ENCODE assay signal across 8 mouse cellular contexts in the genomic region with DNA sequence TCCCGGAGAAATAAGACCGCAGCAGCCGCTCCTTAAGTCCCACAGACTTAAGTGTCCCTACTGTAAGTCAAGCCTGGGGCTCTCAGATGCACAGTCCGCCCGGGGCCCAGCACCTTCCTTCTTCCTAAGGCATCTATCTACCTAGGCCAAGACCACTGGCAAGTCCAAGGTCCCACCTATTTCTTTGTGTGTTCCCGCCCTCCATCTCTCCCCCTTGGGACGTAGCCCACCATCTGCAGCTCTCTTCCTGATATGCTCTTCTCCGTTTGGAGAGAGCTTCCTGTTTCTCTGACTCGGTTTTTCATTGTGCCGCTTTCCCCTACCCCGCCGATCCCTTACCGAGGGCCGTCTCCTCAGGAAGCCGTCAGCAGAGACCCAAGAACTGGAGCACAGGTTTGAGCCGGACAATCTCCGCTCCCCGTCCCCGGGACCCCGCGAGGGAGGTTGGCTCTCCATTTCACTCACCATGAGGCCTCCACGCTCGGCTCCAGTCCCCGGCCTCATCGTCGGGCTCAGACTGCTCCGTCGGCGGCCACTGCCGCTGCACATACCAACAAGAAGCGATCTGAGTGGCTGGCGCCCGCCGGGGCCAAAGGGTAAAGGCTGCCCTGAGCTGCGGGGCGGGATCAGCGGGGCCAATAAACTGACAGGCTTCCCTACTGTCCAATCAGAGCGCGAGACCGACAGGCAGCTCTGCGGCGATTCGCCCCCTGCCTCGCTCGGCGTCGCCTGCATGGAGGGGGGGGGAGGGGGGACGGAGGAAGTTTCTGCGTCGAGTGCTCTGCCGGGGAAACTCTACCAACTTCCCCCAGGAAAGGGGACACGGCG. TPM values are rescaled to one million over a fixed set of nuclear protein-coding genes. Genes with fewer than 3 reads are reported as not detected.
DNase-seq lines count a peak whose midpoint lies in the region; ATAC-seq lines count a peak whose summit lies in the region.

Prpf40a (minus strand) TSS at position 601 of the 828 bp plus-strand sequence.

- ATAC-seq in hindbrain, embryonic 11.5 days (ENCODE audit: low FRiP score) = peak; percentile 96

- H3K4me3 ChIP-seq in hindbrain, embryonic 11.5 days (ENCODE audit: low read depth, low read length) = peak within 1 kb of the TSS; percentile 53

- H3K27me3 ChIP-seq in hindbrain, embryonic 11.5 days (ENCODE audit: control insufficient read depth, insufficient read depth, low read length) = no peaks in the 10 kb centered on the region

- peak within 1 kb of the TSS; percentile 95 for H3K27ac ChIP-seq in hindbrain, embryonic 11.5 days (ENCODE audit: low read depth, low read length)

- peak; percentile 99 for DNase-seq in Muller cell, postnatal 12 days (ENCODE audit: inconsistent ontology term)
- peak; percentile 99 for DNase-seq in cerebellum, adult 9-11 months
- peak; percentile 98 to 100 for DNase-seq in frontal cortex, adult 2 months (ENCODE audit: extremely low spot score in 1 of 2, low spot score in 1 of 2)
- peak; percentile 100 for DNase-seq in hindbrain, embryonic 11.5 days (ENCODE audit: low spot score)
- DNase-seq in layer of hippocampus, postnatal 10 days (ENCODE audit: low spot score in 2 of 2) = peak; percentile 100
- peak; percentile 100 for DNase-seq in lung, postnatal 10 days
- DNase-seq in ovary, postnatal 36 days (ENCODE audit: low spot score) = peak; percentile 99
- peak; percentile 99 for DNase-seq in thymus, postnatal 25 days

- H3K9ac ChIP-seq in hindbrain, embryonic 11.5 days (ENCODE audit: low read depth, low read length) = peak within 1 kb of the TSS; percentile 76

- H3K4me2 ChIP-seq in hindbrain, embryonic 11.5 days (replicated peaks; ENCODE audit: low read depth, low read length) = peak within 1 kb of the TSS; percentile 59

- WGBS in hindbrain, embryonic 11.5 days = under 1% methylated on average over 51 of the region's 53 CpGs

- H3K9me3 ChIP-seq in hindbrain, embryonic 11.5 days (ENCODE audit: control insufficient read depth, low read length) = no peaks in the 10 kb centered on the region

- 0 out of 2 replicates have a peak, but pooled peaks cover 3% of the 10 kb centered on the region for H3K36me3 ChIP-seq in hindbrain, embryonic 11.5 days (ENCODE audit: control insufficient read depth, insufficient read depth, low read length)

- H3K4me1 ChIP-seq in hindbrain, embryonic 11.5 days (replicated peaks; ENCODE audit: control insufficient read depth, insufficient read depth, low read length) = no peaks in the 10 kb centered on the region

RNA-seq across cellular contexts. Expression of gene Prpf40a, which starts in this region (rescaled TPM):
- 22.1 and 23.8 TPM in 2 replicates for polyA plus RNA-seq in frontal cortex, adult 2 months (2012; rRNA removed)
- polyA plus RNA-seq in hindbrain, embryonic 11.5 days (2014; fragmentation: Nextera tagmentation; extraction: Ambion mirVana) = 185 and 229 TPM in 2 replicates
- total RNA-seq in layer of hippocampus, postnatal 10 days (2021) = 10 to 100 TPM; 59.2 to 64.9 TPM

Comparison
In these comparisons a context has a peak if more than half of its experiments do, and no peak if none do; other contexts are left out.
1. Peak in every context shown above with its lines: DNase-seq, ATAC-seq, H3K4me3 ChIP-seq and H3K27ac ChIP-seq.